Mouse (Mus musculus) adrenal gland, adult 8-10 months (tissue): ENCODE results near the gene Ptprh. TPM values are rescaled to one million over a fixed set of nuclear protein-coding genes. Genes with fewer than 3 reads are reported as not detected.

Experiments used
- DNase-seq: peaks from one replicate; pipeline ENCODE4 v3.0.0; 2022
- total RNA-seq, 4 experiments: library from RNA; stranded (reverse); gene quantifications; 2 replicates each; pipeline ENCODE4 v1.2.4; 2022

Ptprh gene
- total RNA-seq: not detected

GRCm38 (mm10) chr7:4603873-4604272 is at the start of gene Ptprh:
Gene Ptprh (minus strand): TSS chr7:4604041.
- DNase-seq: no peak

GRCm38 (mm10) chr7:4653351-4653750 is 49.5 kb upstream of the Ptprh start:
- DNase-seq: no peak

- DNase-seq: no peak
Observed at GRCm38 (mm10) chr7:4652726-4653125, 48.9 kb upstream of the Ptprh start.

- no peak for DNase-seq
Observed at GRCm38 (mm10) chr7:4651581-4651980, 47.7 kb upstream of the Ptprh start.

- DNase-seq: no peak
Observed at GRCm38 (mm10) chr7:4647992-4648391, 44.2 kb upstream of the Ptprh start.

- peak; percentile 47 for DNase-seq
Observed at GRCm38 (mm10) chr7:4647291-4647690, 43.5 kb upstream of the Ptprh start.

- DNase-seq: no peak
Observed at GRCm38 (mm10) chr7:4646806-4647205, 43.0 kb upstream of the Ptprh start.

- DNase-seq: no peak
Observed at GRCm38 (mm10) chr7:4643225-4643624, 39.4 kb upstream of the Ptprh start.

GRCm38 (mm10) chr7:4641956-4642355 is 38.1 kb upstream of the Ptprh start:
- DNase-seq: no peak

- DNase-seq: no peak
Observed at GRCm38 (mm10) chr7:4641155-4641554, 37.3 kb upstream of the Ptprh start.

GRCm38 (mm10) chr7:4636179-4636578 is 32.3 kb upstream of the Ptprh start:
- no peak for DNase-seq

GRCm38 (mm10) chr7:4631031-4631430 is 27.2 kb upstream of the Ptprh start, which contains the start of gene Tmem86b:
Gene Tmem86b (minus strand): TSS chr7:4631422.
- no peak for DNase-seq

GRCm38 (mm10) chr7:4630198-4630597 is 26.4 kb upstream of the Ptprh start:
- no peak for DNase-seq

- no peak for DNase-seq
Observed at GRCm38 (mm10) chr7:4629586-4629985, 25.7 kb upstream of the Ptprh start.

GRCm38 (mm10) chr7:4625928-4626327 is 22.1 kb upstream of the Ptprh start:
- DNase-seq: no peak

- no peak for DNase-seq
Observed at GRCm38 (mm10) chr7:4624343-4624742, 20.5 kb upstream of the Ptprh start.

GRCm38 (mm10) chr7:4623544-4624189 is 19.8 kb upstream of the Ptprh start:
- no peak for DNase-seq

- DNase-seq: no peak
Observed at GRCm38 (mm10) chr7:4619979-4620378, 16.1 kb upstream of the Ptprh start.

- DNase-seq: no peak
Observed at GRCm38 (mm10) chr7:4613740-4614403, 10.0 kb upstream of the Ptprh start.

- no peak for DNase-seq
Observed at GRCm38 (mm10) chr7:4612956-4613355, 9.1 kb upstream of the Ptprh start.

- no peak for DNase-seq
Observed at GRCm38 (mm10) chr7:4612386-4612785, 8.5 kb upstream of the Ptprh start.

GRCm38 (mm10) chr7:4611921-4612341 is 8.1 kb upstream of the Ptprh start:
- DNase-seq: no peak

- no peak for DNase-seq
Observed at GRCm38 (mm10) chr7:4611511-4611910, 7.7 kb upstream of the Ptprh start.

GRCm38 (mm10) chr7:4608002-4608401 is 4.2 kb upstream of the Ptprh start:
- DNase-seq: no peak
